Mouse (Mus musculus) CH12.LX (cell line): ENCODE data around the gene Alpk1. TPM values are rescaled to one million over a fixed set of nuclear protein-coding genes. Genes with fewer than 3 reads are reported as not detected.

ENCODE experiments used
- DNase-seq: peaks from one replicate; pipeline ENCODE4 v3.0.0-alpha.2; 2013; ENCODE audit errors: extremely low read depth
- H3K27ac ChIP-seq: 2 replicates; pipeline ENCODE4 v1.5.1; 2012; ENCODE audit warnings: low read depth, mild to moderate bottlenecking, control low read depth, moderate library complexity; ENCODE audit not compliant: insufficient read depth
- H3K27me3 ChIP-seq: replicated peaks from 2 replicates; pipeline ENCODE3; 2012; ENCODE audit warnings: inconsistent platforms
- H3K36me3 ChIP-seq, 2 experiments: replicated peaks in 1 of 2; 2 replicates each; pipeline versions ENCODE3 to v1.6.1; 2012; ENCODE audit warnings: inconsistent platforms in 1 of 2, low read length in 1 of 2, mild to moderate bottlenecking in 1 of 2, mixed read lengths in 1 of 2, moderate library complexity in 1 of 2; ENCODE audit not compliant: control insufficient read depth in 1 of 2, insufficient read depth in 1 of 2
- H3K4me1 ChIP-seq, 2 experiments: 2 replicates each; pipeline ENCODE4 v1.6.1; 2012; ENCODE audit warnings: inconsistent platforms in 1 of 2, moderate library complexity in 1 of 2; ENCODE audit not compliant: insufficient read depth in 2 of 2, control insufficient read depth in 1 of 2
- H3K4me2 ChIP-seq: 2 replicates; pipeline ENCODE4 v1.6.1; 2012; ENCODE audit warnings: low read depth, mild to moderate bottlenecking, control low read depth; ENCODE audit not compliant: poor library complexity, insufficient read depth, severe bottlenecking
- H3K4me3 ChIP-seq, 3 experiments: fragments of 150-350 bp in 1 of 3; sonication (generic) in 1 of 3; replicated peaks in 1 of 3; 2 replicates each; pipeline versions ENCODE3 to v1.5.1; 2011 to 2012; ENCODE audit warnings: low read depth in 2 of 3, low read length in 2 of 3, mild to moderate bottlenecking in 2 of 3, moderate library complexity in 2 of 3, control low read depth in 1 of 3, improper control_type of control experiment in 1 of 3, inconsistent platforms in 1 of 3, mixed read lengths in 1 of 3; ENCODE audit not compliant: poor library complexity in 1 of 3
- H3K79me2 ChIP-seq: replicated peaks from 2 replicates; pipeline ENCODE4 v1.6.1; 2012; ENCODE audit warnings: mild to moderate bottlenecking, moderate library complexity; ENCODE audit not compliant: control insufficient read depth, poor library complexity, insufficient read depth, severe bottlenecking; ENCODE audit errors: extremely low read depth
- H3K9ac ChIP-seq: 2 replicates; pipeline ENCODE4 v1.6.1; 2012; ENCODE audit warnings: low read depth, mild to moderate bottlenecking, control low read depth, moderate library complexity; ENCODE audit not compliant: insufficient read depth
- H3K9me3 ChIP-seq: replicated peaks from 2 replicates; pipeline ENCODE3; 2012; ENCODE audit warnings: low read length, inconsistent platforms, mixed read lengths
- BHLHE40 ChIP-seq: IDR thresholded peaks from 2 replicates; pipeline ENCODE4 v1.6.1; 2011; ENCODE audit warnings: mild to moderate bottlenecking, low read depth, low read length, improper control_type of control experiment
- CTCF ChIP-seq, 2 experiments: IDR thresholded peaks in 1 of 2; conservative IDR thresholded peaks in 1 of 2; 2 replicates each; pipeline ENCODE4 v1.5.1; 2011 to 2012; ENCODE audit warnings: low read depth in 2 of 2, low read length in 2 of 2, improper control_type of control experiment in 1 of 2, inconsistent platforms in 1 of 2, mild to moderate bottlenecking in 1 of 2, moderate library complexity in 1 of 2
- E2F4 ChIP-seq: IDR thresholded peaks from 2 replicates; pipeline ENCODE4 v1.6.1; 2011; ENCODE audit warnings: low read depth, low read length, improper control_type of control experiment; ENCODE audit not compliant: insufficient replicate concordance
- ETS1 ChIP-seq: conservative IDR thresholded peaks from 2 replicates; pipeline ENCODE4 v1.6.1; 2012; ENCODE audit warnings: low read depth, mild to moderate bottlenecking, inconsistent platforms, low read length, improper control_type of control experiment, moderate library complexity
- GABPA ChIP-seq: IDR thresholded peaks from 2 replicates; pipeline ENCODE4 v1.6.1; 2012; ENCODE audit warnings: low read depth, low read length, improper control_type of control experiment, inconsistent platforms; ENCODE audit not compliant: insufficient replicate concordance
- HCFC1 ChIP-seq: IDR thresholded peaks from 2 replicates; pipeline ENCODE4 v1.6.1; 2012; ENCODE audit warnings: low read depth, mild to moderate bottlenecking, inconsistent platforms, low read length, improper control_type of control experiment
- IRF4 ChIP-seq: IDR thresholded peaks from 2 replicates; pipeline ENCODE4 v1.6.1; 2014; ENCODE audit warnings: low read depth, mild to moderate bottlenecking, inconsistent platforms, low read length, improper control_type of control experiment
- JUN ChIP-seq: IDR thresholded peaks from 2 replicates; pipeline ENCODE4 v1.6.1; 2011; ENCODE audit warnings: low read depth, mild to moderate bottlenecking, low read length, improper control_type of control experiment, moderate library complexity; ENCODE audit not compliant: insufficient read depth
- MAX ChIP-seq: IDR thresholded peaks from 2 replicates; pipeline ENCODE4 v1.6.1; 2011; ENCODE audit warnings: low read length, improper control_type of control experiment
- MAZ ChIP-seq: IDR thresholded peaks from 2 replicates; pipeline ENCODE4 v1.6.1; 2012; ENCODE audit warnings: low read depth, mild to moderate bottlenecking, inconsistent platforms, low read length, improper control_type of control experiment, moderate library complexity
- MEF2A ChIP-seq: IDR thresholded peaks from 2 replicates; pipeline ENCODE4 v1.6.1; 2014; ENCODE audit warnings: low read depth, mild to moderate bottlenecking, inconsistent platforms, low read length, improper control_type of control experiment, borderline replicate concordance
- MYC ChIP-seq: IDR thresholded peaks from 2 replicates; pipeline ENCODE4 v1.6.1; 2011; ENCODE audit warnings: low read depth, mild to moderate bottlenecking, improper control_type of control experiment, low read length
- NELFE ChIP-seq: IDR thresholded peaks from 2 replicates; pipeline ENCODE4 v1.6.1; 2011; ENCODE audit warnings: low read depth, low read length, improper control_type of control experiment
- SIN3A ChIP-seq: IDR thresholded peaks from 2 replicates; pipeline ENCODE4 v1.6.1; 2012; ENCODE audit warnings: low read length, improper control_type of control experiment, inconsistent platforms
- TBP ChIP-seq: conservative IDR thresholded peaks from 2 replicates; pipeline ENCODE4 v1.6.1; 2011; ENCODE audit warnings: low read depth, low read length, improper control_type of control experiment
- USF2 ChIP-seq: conservative IDR thresholded peaks from 2 replicates; pipeline ENCODE4 v1.6.1; 2011; ENCODE audit warnings: low read depth, low read length, improper control_type of control experiment
- dilution Hi-C: fragments of 300-500 bp; cut with MboI; formaldehyde crosslinking; loops from 2 replicates; pipeline ENCODE4 v1.14.3; 2020; ENCODE audit warnings: low sequenced_read_pairs; ENCODE audit not compliant: extremely low pct_unique_long_range_greater_than_20kb, extremely low pct_ligation_motif_present
- in situ Hi-C: fragments of 300-500 bp; cut with MboI; formaldehyde crosslinking; loops from 3 replicates; pipeline ENCODE4 v1.14.3; 2019; ENCODE audit warnings: low sequenced_read_pairs, low pct_ligation_motif_present, low pct_unique_long_range_greater_than_20kb, mixed read lengths
- polyA plus RNA-seq: library from polyadenylated mRNA; unstranded; fragments of >175 nt; gene quantifications from 2 replicates; pipeline ENCODE4 v1.2.1, GENCODE M21; 2012; ENCODE audit warnings: low read depth; ENCODE audit not compliant: insufficient read length
- total RNA-seq, 2 experiments: library from RNA; depleted of rRNA; stranded (reverse); fragments of 300-350 nt in 1 of 2; fragments of >200 nt in 1 of 2; gene quantifications; 2 replicates each; pipeline ENCODE4 v1.2.3; 2012 to 2014

Gene Alpk1
- total and polyA plus RNA-seq, 3 experiments: 1.4 to 1.8 (median 1.5) TPM

- no peak overlapping the region for H3K9ac ChIP-seq
- peaks cover 3 to 19% of the 10 kb centered on the region in 2 experiments for H3K4me1 ChIP-seq
- no peaks in the 10 kb centered on the region for H3K9me3 ChIP-seq
- DNase-seq: no peak
- TF ChIP-seq E2F4 (no peak), CTCF (conservative IDR thresholded peaks at IDR 0.05 in 1 of 2, IDR thresholded peaks at IDR 0.05 in 1 of 2; ENCODE audit: low read depth in 2 of 2, low read length in 2 of 2) (no peak)
- H3K79me2 ChIP-seq: no peaks in the 10 kb centered on the region
- no peaks in the 10 kb centered on the region for H3K27me3 ChIP-seq
- no peak overlapping the region for H3K4me3 ChIP-seq
- H3K36me3 ChIP-seq: no peaks in the 10 kb centered on the region
- dilution Hi-C loops (no loop called here), in situ Hi-C loops (loop anchor here (25.0 kb wide), 2 partner anchors 92 to 267 kb away; partner anchors contain the start of gene Neurog2)
- no peak overlapping the region for H3K27ac ChIP-seq
- no peak overlapping the region for H3K4me2 ChIP-seq
These were observed 50.7 kb downstream of the Alpk1 start for GRCm38 (mm10) chr3:127729513-127730137.

DNA sequence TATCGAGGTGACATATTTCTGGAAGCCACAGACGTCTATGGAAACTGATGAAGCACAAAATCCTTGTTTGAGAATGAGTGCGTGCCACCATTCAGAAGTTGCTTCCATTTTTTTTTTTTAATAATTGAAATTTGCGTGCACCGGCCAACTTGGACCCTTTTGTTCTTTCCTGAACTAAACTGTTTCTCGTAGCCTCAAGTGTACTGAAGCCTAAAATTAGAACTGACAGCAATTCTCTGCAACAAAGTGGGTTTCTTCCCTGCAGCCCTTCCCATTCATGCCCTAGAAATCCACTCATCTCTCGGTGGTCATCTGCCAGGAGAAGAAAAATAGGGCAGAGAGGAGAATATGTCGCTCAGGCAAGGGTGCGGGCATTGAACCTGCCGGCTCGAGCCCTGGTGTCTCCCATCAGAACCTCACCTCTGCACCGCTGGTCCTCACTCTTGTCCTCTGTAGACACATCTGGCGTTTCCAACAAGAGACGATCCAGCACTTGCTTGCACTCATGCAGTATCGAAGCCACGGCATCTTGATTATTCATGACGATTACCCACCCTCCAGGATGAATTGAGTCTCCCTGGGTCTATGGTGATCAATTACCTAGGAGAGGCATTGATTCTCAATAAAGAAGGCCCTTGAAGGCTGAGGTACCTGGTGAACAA, 51.3 kb downstream of the Alpk1 start:
- in situ Hi-C loops: loop anchor here (25.0 kb wide), 2 partner anchors 92 to 267 kb away; partner anchors contain the start of gene Neurog2
- dilution Hi-C loops: no loop called here
- Histone ChIP-seq H3K9ac (no peak overlapping the region), H3K27ac (no peak overlapping the region), H3K4me3 (no peak overlapping the region), H3K9me3 (no peaks in the 10 kb centered on the region), H3K36me3 (no peaks in the 10 kb centered on the region), H3K4me1 (peaks cover 3 to 19% of the 10 kb centered on the region in 2 experiments), H3K79me2 (no peaks in the 10 kb centered on the region), H3K4me2 (no peak overlapping the region), H3K27me3 (no peaks in the 10 kb centered on the region)
- TF ChIP-seq NELFE: no peak
- TF ChIP-seq TBP: no peak
- TF ChIP-seq ETS1: no peak
- no peak for TF ChIP-seq E2F4
- TF ChIP-seq HCFC1: no peak
- TF ChIP-seq MAX: no peak
- no peak for TF ChIP-seq JUN
- TF ChIP-seq MAZ: no peak
- DNase-seq: no peak

- in situ Hi-C loops: loop anchor here (25.0 kb wide), 2 partner anchors 91 to 266 kb away; partner anchors contain the start of gene Neurog2
- H3K9ac ChIP-seq: no peak overlapping the region
- H3K27me3 ChIP-seq: no peaks in the 10 kb centered on the region
- H3K9me3 ChIP-seq: no peaks in the 10 kb centered on the region
- no peak overlapping the region for H3K4me3 ChIP-seq
- no peaks in the 10 kb centered on the region for H3K79me2 ChIP-seq
- peaks cover 3 to 16% of the 10 kb centered on the region in 2 experiments for H3K4me1 ChIP-seq
- TF ChIP-seq IRF4 (no peak), BHLHE40 (no peak), GABPA (no peak), USF2 (no peak), SIN3A (no peak), NELFE (no peak), MEF2A (no peak), TBP (no peak), MYC (no peak)
- TF ChIP-seq, all 38 proteins: peak for 0
- Histone ChIP-seq H3K36me3 (no peaks in the 10 kb centered on the region), H3K4me2 (no peak overlapping the region), H3K27ac (no peak overlapping the region)
- DNase-seq: no peak
- dilution Hi-C loops: no loop called here
These were observed 52.3 kb downstream of the Alpk1 start for GRCm38 (mm10) chr3:127728046-127728445.
